ENCODE assay signal across 9 mouse cellular contexts in genomic region chr7:4026794-4027421, GRCm38 (mm10). TPM values are rescaled to one million over a fixed set of nuclear protein-coding genes. Genes with fewer than 3 reads are reported as not detected.
A peak's percentile ranks its signal among the peaks of the same experiment; 100 is the strongest.
DNase-seq lines count a peak whose midpoint lies in the region; ATAC-seq and TF ChIP-seq lines count a peak whose summit lies in the region.
"Had no signal": no experiment of that assay in that cellular context is flagged by ENCODE, and none has a peak within 500 bp of the region (broad histone marks: within the 10 kb centered on the region; RNA-seq: fewer than 3 reads in every experiment).

No protein-coding gene starts in this region.

- no peaks in the 10 kb centered on the region for H3K9me3 ChIP-seq in midbrain, postnatal 0 days (ENCODE audit: low read length)
- H3K9me3 ChIP-seq in midbrain, embryonic 15.5 days, result no peaks in the 10 kb centered on the region

- TF ChIP-seq CTCF in midbrain, postnatal 0 days (IDR thresholded peaks at IDR 0.05), result peak; percentile 65

- H3K9ac ChIP-seq in midbrain, postnatal 0 days (replicated peaks; ENCODE audit: low read length, poor library complexity, severe bottlenecking), result no peak overlapping the region
- no peak overlapping the region for H3K9ac ChIP-seq in midbrain, embryonic 15.5 days

- WGBS in midbrain, postnatal 0 days, result 34% methylated on average over 3 of the region's 3 CpGs
- 37% methylated on average over 3 of the region's 3 CpGs for WGBS in midbrain, embryonic 15.5 days

- intact Hi-C loops in left cerebral cortex, postnatal 36 days (cut with DNase I), result loop anchor here (5.0 kb wide), 3 partner anchors 60 to 400 kb away; no protein-coding TSS in a partner anchor

- H3K36me3 ChIP-seq in midbrain, postnatal 0 days (ENCODE audit: insufficient read depth, low read length), result no peaks in the 10 kb centered on the region
- H3K36me3 ChIP-seq in midbrain, embryonic 15.5 days (replicated peaks), result no peaks in the 10 kb centered on the region

- no peak overlapping the region for H3K4me3 ChIP-seq in midbrain, postnatal 0 days (ENCODE audit: low read depth, low read length)
- H3K4me3 ChIP-seq in midbrain, embryonic 15.5 days, result no peak overlapping the region
- H3K4me3 ChIP-seq: myocyte had no signal

- ATAC-seq in midbrain, postnatal 0 days (ENCODE audit: low FRiP score), result no peak
- ATAC-seq in midbrain, embryonic 15.5 days (replicated peaks), result no peak

- no peak overlapping the region for H3K4me2 ChIP-seq in midbrain, postnatal 0 days (ENCODE audit: low read depth, low read length, poor library complexity, severe bottlenecking)
- H3K4me2 ChIP-seq in midbrain, embryonic 15.5 days, result no peak overlapping the region

- H3K4me1 ChIP-seq in midbrain, postnatal 0 days (ENCODE audit: insufficient read depth, low read length), result no peaks in the 10 kb centered on the region
- H3K4me1 ChIP-seq in midbrain, embryonic 15.5 days, result no peaks in the 10 kb centered on the region

- H3K27me3 ChIP-seq in midbrain, postnatal 0 days (ENCODE audit: insufficient read depth, low read length), result no peaks in the 10 kb centered on the region
- no peaks in the 10 kb centered on the region for H3K27me3 ChIP-seq in midbrain, embryonic 15.5 days (replicated peaks)

- peak; percentile 8 for DNase-seq in adrenal gland, postnatal 10 days
- no peak for DNase-seq in adrenal gland, adult 8-10 months
- peak; percentile 44 for DNase-seq in midbrain, postnatal 0 days (ENCODE audit: low spot score)
- DNase-seq in frontal cortex, postnatal 14 days (ENCODE audit: low spot score in 2 of 2), result peak; percentile 4 to 26
- peak; percentile 12 to 22 for DNase-seq in left cerebral cortex, postnatal 36 days (ENCODE audit: low spot score in 2 of 2)
- DNase-seq in spleen, adult 18-20 months, result peak; percentile 15 to 33
- DNase-seq in cerebellum, adult 8-10 months, result no peak

- H3K27ac ChIP-seq in midbrain, postnatal 0 days (ENCODE audit: low read depth, low read length), result no peak overlapping the region
- H3K27ac ChIP-seq in midbrain, embryonic 15.5 days, result no peak overlapping the region

RNA-seq across cellular contexts. Expression of gene Lair1, which starts 36.1 kb away (rescaled TPM):
- total RNA-seq in adrenal gland, postnatal 10 days (2021), result 1 to 10 TPM; 1.4 to 2.5 TPM
- 10 to 100 TPM in 1 of 4 experiments, 1 to 10 TPM in 3; 2.4 to 13.3 (median 4.8) TPM for total RNA-seq in adrenal gland, adult 8-10 months (2022)
- 3.4 and 6.5 TPM in 2 replicates for total RNA-seq in midbrain, postnatal 0 days (2014; rRNA removed)
- polyA plus RNA-seq in midbrain, postnatal 0 days (2015; fragmentation: Nextera tagmentation; extraction: Ambion mirVana), result 2.4 and 4.2 TPM in 2 replicates
- polyA plus RNA-seq in midbrain, embryonic 15.5 days (2015; fragmentation: Nextera tagmentation; extraction: Ambion mirVana), result 1.7 and 1.9 TPM in 2 replicates
- 1 to 10 TPM; 6.5 to 7.8 TPM for total RNA-seq in left cerebral cortex, postnatal 36 days (2021)
- polyA plus RNA-seq: myocyte had no signal

Comparison
In these comparisons a context has a peak if more than half of its experiments do, and no peak if none do; other contexts are left out.
1. DNase-seq: peak in adrenal gland, postnatal 10 days (single experiment), midbrain, postnatal 0 days (single experiment), frontal cortex, postnatal 14 days (2 of 2), left cerebral cortex, postnatal 36 days (2 of 2) and spleen, adult 18-20 months (2 of 2); none in adrenal gland, adult 8-10 months (single experiment) and cerebellum, adult 8-10 months (single experiment).